Mouse (Mus musculus) forebrain, embryonic 14.5 days (tissue): ENCODE data around the gene Racgap1. TPM values are rescaled to one million over a fixed set of nuclear protein-coding genes. Genes with fewer than 3 reads are reported as not detected.
A peak's percentile ranks its signal among the peaks of the same experiment; 100 is the strongest.

ENCODE experiments used
- ATAC-seq: fragments of 200-750 bp; cut with Nextera tagmentation; 2 replicates; pipeline ENCODE4 v1.8.0; 2017; ENCODE audit warnings: mild to moderate bottlenecking, moderate library complexity
- DNase-seq: peaks from one replicate; pipeline ENCODE4 v3.0.0-alpha.2; 2015; ENCODE audit warnings: low spot score
- H3K27ac ChIP-seq: fragments of 300-500 bp; sonication (generic); 2 replicates; pipeline ENCODE4 v1.5.1; 2014; ENCODE audit warnings: low read depth, mild to moderate bottlenecking, control low read depth, low read length, moderate library complexity
- H3K27me3 ChIP-seq: fragments of 300-500 bp; sonication (generic); replicated peaks from 2 replicates; pipeline ENCODE4 v1.6.1; 2014; ENCODE audit warnings: low read length, control low read depth, mixed read lengths; ENCODE audit not compliant: control insufficient read depth, insufficient read depth
- H3K36me3 ChIP-seq: fragments of 300-500 bp; sonication (generic); 2 replicates; pipeline ENCODE4 v1.6.1; 2014; ENCODE audit warnings: low read length, control low read depth; ENCODE audit not compliant: control insufficient read depth, insufficient read depth
- H3K4me1 ChIP-seq: fragments of 300-500 bp; sonication (generic); 2 replicates; pipeline ENCODE4 v1.6.1; 2014; ENCODE audit warnings: antibody characterized with exemption, low read length, control low read depth; ENCODE audit not compliant: control insufficient read depth, insufficient read depth
- H3K4me2 ChIP-seq: fragments of 300-500 bp; sonication (generic); 2 replicates; pipeline ENCODE4 v1.6.1; 2014; ENCODE audit warnings: mild to moderate bottlenecking, control low read depth, low read length
- H3K4me3 ChIP-seq: fragments of 300-500 bp; sonication (generic); 2 replicates; pipeline ENCODE4 v1.5.1; 2014; ENCODE audit warnings: low read depth, low read length, control low read depth
- H3K9ac ChIP-seq: fragments of 300-500 bp; sonication (generic); 2 replicates; pipeline ENCODE4 v1.6.1; 2014; ENCODE audit warnings: mild to moderate bottlenecking, low read length, control low read depth, moderate library complexity
- H3K9me3 ChIP-seq: fragments of 300-500 bp; sonication (generic); replicated peaks from 2 replicates; pipeline ENCODE4 v1.6.1; 2016; ENCODE audit warnings: low read length, control low read depth, mixed read lengths; ENCODE audit not compliant: control insufficient read depth
- WGBS: fragments of 180-500 bp; shearing (Covaris S2); extraction: QIAGEN DNeasy Blood & Tissue Kit; methylation state at CpG from one replicate; pipeline ENCODE4 v1.1.7; 2014; 5-methylcytosine and 5-hydroxymethylcytosine counted together
- polyA plus RNA-seq: library from polyadenylated mRNA; unstranded; fragments of >200 nt; fragmentation: Nextera tagmentation; extraction: Ambion mirVana; gene quantifications from 2 replicates; pipeline ENCODE4 v1.2.1, GENCODE M21; 2014

The Racgap1 gene
- 74.2 and 78.9 TPM in 2 replicates for polyA plus RNA-seq

DNA sequence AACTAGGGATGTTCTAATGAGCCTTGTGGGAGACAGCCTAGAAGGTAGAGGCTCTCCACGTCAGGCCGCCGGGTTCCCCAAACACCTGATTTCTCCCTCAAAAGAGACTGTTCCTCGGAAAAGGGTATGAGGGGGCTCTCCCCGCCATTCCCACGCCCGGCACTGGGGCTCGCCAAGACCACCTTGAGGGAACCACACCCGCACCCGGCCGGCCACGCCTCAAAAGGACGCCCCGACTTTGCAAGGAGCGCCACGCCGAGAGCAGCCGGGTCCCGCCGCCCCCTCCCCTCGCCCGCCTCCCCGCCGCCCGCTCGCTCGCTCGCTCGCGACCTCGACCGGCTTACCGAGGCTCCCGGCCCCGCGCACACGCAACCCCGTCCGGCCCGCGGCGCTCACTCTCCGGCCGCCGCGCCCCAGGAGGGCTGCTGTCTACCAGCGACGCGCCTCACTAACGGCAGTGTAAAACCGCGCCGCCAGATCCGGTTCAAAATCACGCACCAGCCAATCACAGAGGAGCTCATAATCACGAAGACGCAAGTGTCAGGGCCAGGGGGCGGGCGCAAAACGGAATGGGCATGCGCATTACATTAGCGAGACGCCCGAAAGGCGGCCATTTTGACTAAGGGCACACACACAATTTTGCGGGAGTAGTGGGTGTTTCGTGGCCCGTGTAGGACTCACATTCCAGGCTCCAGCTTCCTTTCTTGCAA is at the start of gene Racgap1:
Racgap1 (minus strand) TSS at position 494 of the 710 bp plus-strand sequence.
- peak within 1 kb of the TSS; percentile 27; the same call in 1 of the 2 replicates for H3K27ac ChIP-seq
- H3K4me3 ChIP-seq: peak within 1 kb of the TSS; percentile 80
- H3K27me3 ChIP-seq: peaks cover 15% of the 10 kb centered on the region; the same call in 1 of the 2 replicates
- peak within 1 kb of the TSS; percentile 85 for H3K4me2 ChIP-seq
- no peaks in the 10 kb centered on the region for H3K36me3 ChIP-seq
- no peaks in the 10 kb centered on the region for H3K9me3 ChIP-seq
- WGBS: under 1% methylated on average over 66 of the region's 68 CpGs
- H3K4me1 ChIP-seq: peaks cover 36% of the 10 kb centered on the region
- H3K9ac ChIP-seq: peak within 1 kb of the TSS; percentile 78
- peak; percentile 96 for ATAC-seq
- DNase-seq: peak; percentile 99

DNA sequence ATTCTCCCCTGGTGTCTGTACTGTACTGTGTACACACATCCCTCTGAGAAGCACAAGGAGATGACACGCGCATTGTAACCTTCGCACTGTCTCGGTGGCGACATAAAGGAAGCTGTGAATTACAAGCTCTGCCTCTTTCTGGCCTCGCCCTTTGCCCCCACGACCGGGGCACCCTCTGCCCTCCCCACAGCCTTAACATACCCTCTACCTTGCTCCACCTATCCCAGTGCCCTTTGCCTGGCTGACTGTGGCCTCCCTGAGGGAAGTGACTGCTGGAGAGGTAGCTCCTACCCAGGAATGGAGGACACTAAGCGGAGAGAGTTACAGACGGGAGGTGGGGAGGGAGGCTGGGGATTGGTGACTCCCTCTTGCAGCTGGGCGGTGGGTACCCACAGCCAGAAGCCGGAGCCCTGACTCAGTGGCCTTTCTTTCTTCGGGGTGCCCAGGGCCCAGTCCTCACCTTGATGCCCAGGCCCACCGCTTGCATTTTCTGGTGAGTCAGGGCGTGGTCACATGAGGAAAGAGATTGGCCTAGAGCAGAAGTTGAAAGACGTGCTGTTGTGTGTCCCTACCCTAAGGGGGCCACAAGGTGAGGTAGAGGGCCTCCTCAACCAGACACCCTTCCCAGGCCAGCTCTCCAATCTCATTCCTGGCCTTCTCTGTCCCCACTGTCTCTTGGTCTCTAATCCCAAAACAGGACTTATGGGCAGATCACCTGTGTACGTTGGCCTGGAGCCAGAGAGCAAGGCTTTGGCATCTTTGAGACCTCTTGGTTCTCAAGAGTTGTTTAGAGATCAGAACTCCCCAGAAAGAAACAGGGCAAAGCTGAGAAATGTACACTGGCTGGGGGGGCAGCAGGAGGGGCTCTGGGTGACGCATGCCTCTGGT is 49.0 kb upstream of the Racgap1 start:
- Histone ChIP-seq H3K9me3 (no peaks in the 10 kb centered on the region), H3K27ac (no peak overlapping the region), H3K36me3 (peaks cover 41% of the 10 kb centered on the region), H3K4me1 (peaks cover 19% of the 10 kb centered on the region), H3K4me3 (no peak overlapping the region), H3K4me2 (no peak overlapping the region), H3K27me3 (no peaks in the 10 kb centered on the region), H3K9ac (no peak overlapping the region)
- 87% methylated on average over 18 of the region's 18 CpGs for WGBS
- ATAC-seq (no peak), DNase-seq (no peak)

DNA sequence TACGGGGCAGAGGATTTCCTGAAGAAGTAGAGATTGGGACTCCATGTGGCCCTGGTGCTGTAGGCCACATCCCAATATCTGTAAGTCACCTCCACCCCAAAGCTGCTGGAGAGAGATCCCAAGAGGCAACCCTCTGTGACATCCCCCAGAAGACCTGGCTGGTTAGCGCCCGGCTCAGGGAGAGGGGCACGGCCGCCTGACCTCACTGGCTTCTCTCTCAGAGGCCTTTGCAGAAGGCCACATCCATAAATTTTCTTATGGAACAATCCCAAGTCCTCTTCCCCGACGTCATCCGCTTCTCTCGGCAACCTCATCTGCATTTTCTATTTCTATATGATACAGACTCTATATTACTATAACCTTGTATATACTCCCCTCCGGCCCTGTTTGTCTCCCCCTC is 48.3 kb upstream of the Racgap1 start:
- WGBS: 86% methylated on average over 10 of the region's 10 CpGs
- H3K27ac ChIP-seq: no peak overlapping the region
- H3K36me3 ChIP-seq: peaks cover 39% of the 10 kb centered on the region
- H3K27me3 ChIP-seq: no peaks in the 10 kb centered on the region
- H3K4me2 ChIP-seq: no peak overlapping the region
- H3K9me3 ChIP-seq: no peaks in the 10 kb centered on the region
- peaks cover 19% of the 10 kb centered on the region for H3K4me1 ChIP-seq
- ATAC-seq: no peak
- no peak overlapping the region for H3K9ac ChIP-seq
- no peak overlapping the region for H3K4me3 ChIP-seq
- DNase-seq: no peak

DNA sequence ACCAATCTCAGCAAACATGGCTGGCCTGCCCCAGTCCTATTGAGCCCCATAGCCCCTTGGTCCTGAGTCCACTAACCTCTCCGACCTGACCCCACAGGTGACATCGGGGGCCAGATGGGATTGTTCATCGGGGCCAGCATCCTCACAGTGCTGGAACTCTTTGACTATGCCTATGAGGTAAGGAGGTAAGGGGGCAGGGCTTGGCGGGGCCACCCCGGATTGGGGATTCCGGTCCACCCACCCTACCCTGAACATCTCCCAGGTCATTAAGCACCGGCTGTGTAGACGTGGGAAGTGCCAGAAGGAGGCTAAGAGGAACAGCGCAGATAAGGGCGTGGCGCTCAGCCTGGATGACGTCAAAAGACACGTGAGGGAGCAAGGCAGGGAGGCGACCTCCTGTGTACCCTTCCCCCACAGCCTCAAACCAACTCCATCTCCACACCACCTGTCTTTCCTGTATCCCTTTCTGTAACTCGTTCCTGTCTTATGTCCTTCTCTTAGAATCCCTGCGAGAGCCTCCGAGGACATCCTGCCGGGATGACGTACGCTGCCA is 47.2 kb upstream of the Racgap1 start:
- H3K9ac ChIP-seq: no peak overlapping the region
- H3K36me3 ChIP-seq: peaks cover 28% of the 10 kb centered on the region
- no peak overlapping the region for H3K27ac ChIP-seq
- no peak overlapping the region for H3K4me2 ChIP-seq
- no peaks in the 10 kb centered on the region for H3K9me3 ChIP-seq
- ATAC-seq (no peak), DNase-seq (no peak)
- peaks cover 11% of the 10 kb centered on the region for H3K4me1 ChIP-seq
- 40% methylated on average over 20 of the region's 20 CpGs for WGBS
- H3K27me3 ChIP-seq: no peaks in the 10 kb centered on the region
- no peak overlapping the region for H3K4me3 ChIP-seq

DNA sequence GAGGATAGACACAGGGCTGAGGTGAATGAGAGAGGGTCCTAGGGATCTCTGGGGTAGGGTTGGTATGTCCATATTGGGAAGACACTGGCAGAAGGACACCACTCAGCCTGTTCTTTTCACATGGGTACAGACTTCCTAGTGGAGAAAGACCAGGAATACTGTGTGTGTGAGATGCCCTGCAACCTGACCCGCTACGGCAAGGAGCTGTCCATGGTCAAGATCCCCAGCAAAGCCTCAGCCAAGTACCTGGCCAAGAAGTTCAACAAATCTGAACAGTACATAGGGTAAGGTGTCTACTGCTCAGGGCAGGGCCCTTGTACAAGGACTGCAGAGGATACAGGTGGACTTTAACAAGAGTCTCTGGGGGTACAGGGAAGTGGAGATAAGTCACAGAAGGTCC is 45.9 kb upstream of the Racgap1 start:
- H3K4me2 ChIP-seq: no peak overlapping the region
- H3K4me3 ChIP-seq: no peak overlapping the region
- WGBS: 31% methylated on average over 2 of the region's 2 CpGs
- no peak overlapping the region for H3K9ac ChIP-seq
- H3K27me3 ChIP-seq: no peaks in the 10 kb centered on the region
- no peak for DNase-seq
- H3K4me1 ChIP-seq: 0 out of 2 replicates have a peak, but pooled peaks cover 2% of the 10 kb centered on the region
- H3K27ac ChIP-seq: no peak overlapping the region
- no peaks in the 10 kb centered on the region for H3K9me3 ChIP-seq
- H3K36me3 ChIP-seq: peaks cover 23% of the 10 kb centered on the region; the same call in 1 of the 2 replicates
- ATAC-seq: no peak

DNA sequence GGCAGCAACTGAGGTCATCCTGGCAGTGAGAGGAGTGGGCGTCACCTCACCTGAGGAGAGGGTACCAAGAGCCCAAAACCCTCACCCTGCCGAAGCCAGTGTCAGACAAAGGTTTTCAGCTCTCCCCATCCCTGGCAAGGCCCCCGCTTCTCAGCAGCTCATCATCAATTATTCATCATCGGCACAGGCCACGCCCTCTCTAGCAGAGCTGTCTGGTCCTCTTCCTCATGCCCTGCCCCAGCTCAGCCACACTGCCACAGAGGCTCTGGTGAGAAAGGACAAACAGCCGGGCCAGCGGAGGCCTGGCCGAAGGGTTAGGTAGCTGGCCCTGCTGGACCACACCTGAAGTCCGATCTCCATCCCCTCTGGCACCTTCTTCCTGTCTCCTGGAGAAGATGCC is 40.5 kb upstream of the Racgap1 start:
- H3K9me3 ChIP-seq: no peaks in the 10 kb centered on the region
- peaks cover 3% of the 10 kb centered on the region; the same call in 1 of the 2 replicates for H3K4me1 ChIP-seq
- H3K27ac ChIP-seq: 0 out of 2 replicates have a peak overlapping the region, but pooled peaks have one; percentile 2
- no peak overlapping the region for H3K4me3 ChIP-seq
- DNase-seq (no peak), ATAC-seq (no peak)
- WGBS: 59% methylated on average over 9 of the region's 9 CpGs
- H3K9ac ChIP-seq: no peak overlapping the region
- peaks cover 13% of the 10 kb centered on the region; the same call in 1 of the 2 replicates for H3K36me3 ChIP-seq
- H3K27me3 ChIP-seq: no peaks in the 10 kb centered on the region
- H3K4me2 ChIP-seq: no peak overlapping the region

DNA sequence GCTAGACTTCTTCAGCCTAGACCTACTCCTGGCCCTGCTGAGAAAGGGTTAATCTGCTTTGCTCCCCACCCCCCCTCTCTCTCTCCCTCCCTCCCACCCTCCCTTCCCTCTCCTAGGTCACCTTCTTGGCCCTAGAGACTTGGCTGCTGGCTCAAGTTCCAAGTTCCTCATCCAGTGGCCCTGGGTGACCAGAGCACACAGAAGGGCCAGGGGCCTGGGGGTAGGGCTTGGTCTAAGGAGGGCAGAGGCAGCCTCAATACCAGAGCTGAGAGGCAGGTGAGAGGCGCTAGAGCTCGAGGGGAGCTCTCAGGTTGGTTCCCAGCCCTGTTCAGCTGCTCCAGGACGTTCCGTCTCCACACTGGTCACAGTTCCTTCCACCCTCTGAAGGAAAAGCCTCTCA is 39.5 kb upstream of the Racgap1 start:
- Histone ChIP-seq H3K27ac (no peak overlapping the region), H3K9me3 (no peaks in the 10 kb centered on the region), H3K9ac (no peak overlapping the region), H3K4me1 (peaks cover 3% of the 10 kb centered on the region; the same call in 1 of the 2 replicates), H3K4me3 (no peak overlapping the region), H3K4me2 (no peak overlapping the region), H3K36me3 (0 out of 2 replicates have a peak, but pooled peaks cover 5% of the 10 kb centered on the region), H3K27me3 (no peaks in the 10 kb centered on the region)
- DNase-seq (no peak), ATAC-seq (no peak)
- 18% methylated on average over 4 of the region's 4 CpGs for WGBS

DNA sequence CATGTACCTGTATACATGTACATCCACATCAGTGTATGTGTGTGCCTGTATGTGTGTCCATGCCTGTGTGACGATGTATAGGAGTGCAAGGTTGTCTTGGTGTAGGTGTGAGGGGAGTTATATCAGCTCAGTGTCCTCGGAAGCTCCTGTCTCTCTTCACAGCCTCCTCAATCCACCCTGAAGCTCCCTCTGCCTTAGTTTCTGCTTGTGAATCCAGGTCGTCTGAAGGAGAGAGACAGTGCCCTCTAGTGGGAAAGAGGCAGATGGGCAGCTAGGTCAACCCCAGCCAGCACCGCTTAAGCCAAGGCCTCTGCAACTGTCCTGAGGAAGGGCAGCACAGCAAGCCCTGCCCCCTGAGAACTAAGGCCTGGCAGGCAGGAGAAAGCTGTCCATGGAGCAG is 37.3 kb upstream of the Racgap1 start:
- H3K27ac ChIP-seq: no peak overlapping the region
- H3K27me3 ChIP-seq: no peaks in the 10 kb centered on the region
- no peak overlapping the region for H3K4me2 ChIP-seq
- H3K4me1 ChIP-seq: peaks cover 3% of the 10 kb centered on the region; the same call in 1 of the 2 replicates
- 4% methylated on average over 4 of the region's 4 CpGs for whole genome bisulfite sequencing
- no peaks in the 10 kb centered on the region for H3K36me3 ChIP-seq
- H3K4me3 ChIP-seq: no peak overlapping the region
- no peaks in the 10 kb centered on the region for H3K9me3 ChIP-seq
- H3K9ac ChIP-seq: no peak overlapping the region
- peak; percentile 83 for DNase-seq
- peak; percentile 61 for ATAC-seq
